Mouse (Mus musculus) heart, embryonic 13.5 days (tissue): ENCODE data around the gene Abhd15. TPM values are rescaled to one million over a fixed set of nuclear protein-coding genes. Genes with fewer than 3 reads are reported as not detected.

ENCODE experiments used
- ATAC-seq: fragments of 200-750 bp; cut with Nextera tagmentation; 2 replicates; pipeline ENCODE4 v1.8.0; 2017; ENCODE audit warnings: moderate TSS enrichment; ENCODE audit not compliant: insufficient number of reproducible peaks, low FRiP score, low TSS enrichment; ENCODE audit errors: extremely low read depth
- H3K27ac ChIP-seq: fragments of 300-500 bp; sonication (generic); replicated peaks from 2 replicates; pipeline ENCODE4 v1.5.1; 2015; ENCODE audit warnings: moderate library complexity, mild to moderate bottlenecking, inconsistent platforms
- H3K27me3 ChIP-seq: fragments of 300-500 bp; sonication (generic); replicated peaks from 2 replicates; pipeline ENCODE4 v1.6.1; 2015; ENCODE audit warnings: mild to moderate bottlenecking, inconsistent platforms
- H3K36me3 ChIP-seq: fragments of 300-500 bp; sonication (generic); 2 replicates; pipeline ENCODE4 v1.6.1; 2015; ENCODE audit warnings: mild to moderate bottlenecking, inconsistent platforms
- H3K4me1 ChIP-seq: fragments of 300-500 bp; sonication (generic); 2 replicates; pipeline ENCODE4 v1.6.1; 2015; ENCODE audit warnings: inconsistent platforms
- H3K4me2 ChIP-seq: fragments of 300-500 bp; sonication (generic); 2 replicates; pipeline ENCODE4 v1.6.1; 2015; ENCODE audit warnings: inconsistent platforms, mild to moderate bottlenecking, moderate library complexity
- H3K4me3 ChIP-seq: fragments of 300-500 bp; sonication (generic); 2 replicates; pipeline ENCODE4 v1.5.1; 2015; ENCODE audit warnings: moderate library complexity, mild to moderate bottlenecking, inconsistent platforms
- H3K9ac ChIP-seq: fragments of 300-500 bp; sonication (generic); 2 replicates; pipeline ENCODE4 v1.6.1; 2015; ENCODE audit warnings: inconsistent platforms, mild to moderate bottlenecking, moderate library complexity
- H3K9me3 ChIP-seq: fragments of 300-500 bp; sonication (generic); 2 replicates; pipeline ENCODE4 v1.6.1; 2016; ENCODE audit warnings: inconsistent platforms
- WGBS: fragments of 180-500 bp; shearing (Covaris S2); methylation state at CpG from one replicate; pipeline ENCODE4 v1.1.7; 2015; ENCODE audit warnings: mixed read lengths; 5-methylcytosine and 5-hydroxymethylcytosine counted together
- polyA plus RNA-seq: library from polyadenylated mRNA; unstranded; fragments of >200 nt; fragmentation: Nextera tagmentation; extraction: Ambion mirVana; gene quantifications from 2 replicates; pipeline ENCODE4 v1.2.1, GENCODE M21; 2015

Abhd15 gene
- polyA plus RNA-seq, 1 experiment from 2014 or later, result 1.6 TPM

- no peaks in the 10 kb centered on the region for H3K36me3 ChIP-seq
- 66% methylated on average over 6 of the region's 6 CpGs for WGBS
- H3K4me1 ChIP-seq, result peaks cover 53% of the 10 kb centered on the region
- H3K9me3 ChIP-seq, result no peaks in the 10 kb centered on the region
- H3K27ac ChIP-seq, result no peak overlapping the region
- no peak overlapping the region for H3K9ac ChIP-seq
- ATAC-seq, result no peak
- H3K27me3 ChIP-seq, result no peaks in the 10 kb centered on the region; the same call in 1 of the 2 replicates
- H3K4me2 ChIP-seq, result no peak overlapping the region
- no peak overlapping the region for H3K4me3 ChIP-seq
These were observed 29.7 kb upstream of the Abhd15 start for GRCm38 (mm10) chr11:77485229-77485628.

DNA sequence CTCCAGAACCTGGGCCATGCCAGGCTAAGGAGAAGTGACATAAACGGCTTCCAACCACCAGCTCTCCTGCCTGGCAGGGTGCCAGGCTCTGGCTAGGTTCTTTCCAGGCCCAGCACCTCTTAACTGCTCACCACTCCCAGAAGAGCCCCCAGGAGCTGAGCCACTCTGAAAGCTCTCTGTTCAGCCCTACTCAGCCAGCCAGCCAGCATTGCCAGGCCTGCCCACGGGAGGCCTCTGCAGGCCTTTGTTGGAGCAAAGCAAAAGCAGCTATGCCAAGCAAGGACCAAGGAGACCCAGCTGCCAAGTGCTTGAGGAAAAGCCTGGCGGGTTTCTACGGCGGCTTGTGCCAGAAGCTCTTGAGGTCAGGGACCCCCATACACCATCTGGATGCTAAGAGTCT lies 28.1 kb upstream of the Abhd15 start:
- Histone ChIP-seq H3K27ac (no peak overlapping the region), H3K4me3 (no peak overlapping the region), H3K27me3 (no peaks in the 10 kb centered on the region; the same call in 1 of the 2 replicates), H3K9ac (0 out of 2 replicates have a peak overlapping the region, but pooled peaks have one; percentile 14), H3K4me2 (peak overlapping the region; percentile 7; the same call in 1 of the 2 replicates), H3K4me1 (peaks cover 68% of the 10 kb centered on the region), H3K9me3 (no peaks in the 10 kb centered on the region), H3K36me3 (no peaks in the 10 kb centered on the region)
- no peak for ATAC-seq
- WGBS, result 67% methylated on average over 5 of the region's 5 CpGs

GRCm38 (mm10) chr11:77488771-77489581 lies 25.9 kb upstream of the Abhd15 start:
- Histone ChIP-seq H3K27me3 (no peaks in the 10 kb centered on the region; the same call in 1 of the 2 replicates), H3K9me3 (no peaks in the 10 kb centered on the region), H3K4me1 (peaks cover 70% of the 10 kb centered on the region), H3K4me2 (peak overlapping the region; percentile 97), H3K36me3 (no peaks in the 10 kb centered on the region), H3K9ac (peak overlapping the region; percentile 91), H3K4me3 (peak overlapping the region; percentile 86), H3K27ac (no peak overlapping the region)
- ATAC-seq, result no peak
- WGBS, result 4% methylated on average over 54 of the region's 55 CpGs

GRCm38 (mm10) chr11:77489591-77490235 lies 25.2 kb upstream of the Abhd15 start, which contains the start of gene Ankrd13b:
Gene Ankrd13b (minus strand): TSS chr11:77489678.
- peak within 1 kb of the TSS; percentile 97 for H3K4me2 ChIP-seq
- no peaks in the 10 kb centered on the region for H3K36me3 ChIP-seq
- peak within 1 kb of the TSS; percentile 86 for H3K4me3 ChIP-seq
- no peaks in the 10 kb centered on the region for H3K9me3 ChIP-seq
- 0 out of 2 replicates have a peak within 1 kb of the TSS, but pooled peaks have one; percentile 12 for H3K27ac ChIP-seq
- no peak for ATAC-seq
- peaks cover 74% of the 10 kb centered on the region for H3K4me1 ChIP-seq
- under 1% methylated on average over 48 of the region's 87 CpGs for WGBS
- H3K9ac ChIP-seq, result peak within 1 kb of the TSS; percentile 91
- H3K27me3 ChIP-seq, result no peaks in the 10 kb centered on the region; the same call in 1 of the 2 replicates

DNA sequence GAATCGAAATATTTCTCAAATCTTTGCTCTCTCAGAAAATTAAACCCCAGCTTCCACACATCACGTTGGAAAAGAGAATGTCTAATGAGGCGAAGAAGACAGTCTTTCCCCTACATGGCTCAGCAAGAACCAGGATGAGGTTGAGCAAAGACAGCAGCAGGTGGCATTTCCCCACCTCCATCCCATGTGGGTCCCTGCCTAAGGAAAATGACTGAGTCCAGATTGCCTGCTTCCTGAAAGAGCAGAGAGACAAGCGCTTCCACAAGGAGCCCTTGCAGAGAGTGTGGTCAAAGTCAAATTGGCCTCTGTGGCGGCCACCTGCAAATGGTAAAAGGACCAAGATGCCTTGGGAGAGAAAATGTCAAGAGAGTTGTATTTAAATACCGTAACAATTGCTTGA lies 24.5 kb upstream of the Abhd15 start:
- Histone ChIP-seq H3K27ac (0 out of 2 replicates have a peak overlapping the region, but pooled peaks have one; percentile 94), H3K9me3 (no peaks in the 10 kb centered on the region), H3K9ac (peak overlapping the region; percentile 45; the same call in 1 of the 2 replicates), H3K4me2 (peak overlapping the region; percentile 97), H3K4me1 (peaks cover 77% of the 10 kb centered on the region), H3K36me3 (no peaks in the 10 kb centered on the region), H3K4me3 (peak overlapping the region; percentile 86; the same call in 1 of the 2 replicates), H3K27me3 (no peaks in the 10 kb centered on the region; the same call in 1 of the 2 replicates)
- ATAC-seq, result no peak
- WGBS, result 67% methylated on average over 6 of the region's 6 CpGs

GRCm38 (mm10) chr11:77491123-77491501 lies 23.8 kb upstream of the Abhd15 start:
- no peaks in the 10 kb centered on the region; the same call in 1 of the 2 replicates for H3K27me3 ChIP-seq
- peaks cover 81% of the 10 kb centered on the region for H3K4me1 ChIP-seq
- H3K27ac ChIP-seq, result peak overlapping the region; percentile 94
- H3K4me2 ChIP-seq, result peak overlapping the region; percentile 97
- peak overlapping the region; percentile 99 for H3K9ac ChIP-seq
- no peaks in the 10 kb centered on the region for H3K9me3 ChIP-seq
- H3K36me3 ChIP-seq, result no peaks in the 10 kb centered on the region
- H3K4me3 ChIP-seq, result peak overlapping the region; percentile 97
- ATAC-seq, result peak; percentile 28; the same call in 1 of the 2 replicates
- WGBS, result 0% methylated on average over 13 of the region's 13 CpGs

GRCm38 (mm10) chr11:77491502-77492291 lies 23.2 kb upstream of the Abhd15 start:
- H3K9me3 ChIP-seq, result no peaks in the 10 kb centered on the region
- peak overlapping the region; percentile 99 for H3K9ac ChIP-seq
- H3K27ac ChIP-seq, result peak overlapping the region; percentile 94
- ATAC-seq, result peak; percentile 32; the same call in 1 of the 2 replicates
- no peaks in the 10 kb centered on the region; the same call in 1 of the 2 replicates for H3K27me3 ChIP-seq
- peak overlapping the region; percentile 97 for H3K4me2 ChIP-seq
- peaks cover 2% of the 10 kb centered on the region; the same call in 1 of the 2 replicates for H3K36me3 ChIP-seq
- under 1% methylated on average over 23 of the region's 23 CpGs for WGBS
- peak overlapping the region; percentile 97 for H3K4me3 ChIP-seq
- peaks cover 83% of the 10 kb centered on the region for H3K4me1 ChIP-seq

DNA sequence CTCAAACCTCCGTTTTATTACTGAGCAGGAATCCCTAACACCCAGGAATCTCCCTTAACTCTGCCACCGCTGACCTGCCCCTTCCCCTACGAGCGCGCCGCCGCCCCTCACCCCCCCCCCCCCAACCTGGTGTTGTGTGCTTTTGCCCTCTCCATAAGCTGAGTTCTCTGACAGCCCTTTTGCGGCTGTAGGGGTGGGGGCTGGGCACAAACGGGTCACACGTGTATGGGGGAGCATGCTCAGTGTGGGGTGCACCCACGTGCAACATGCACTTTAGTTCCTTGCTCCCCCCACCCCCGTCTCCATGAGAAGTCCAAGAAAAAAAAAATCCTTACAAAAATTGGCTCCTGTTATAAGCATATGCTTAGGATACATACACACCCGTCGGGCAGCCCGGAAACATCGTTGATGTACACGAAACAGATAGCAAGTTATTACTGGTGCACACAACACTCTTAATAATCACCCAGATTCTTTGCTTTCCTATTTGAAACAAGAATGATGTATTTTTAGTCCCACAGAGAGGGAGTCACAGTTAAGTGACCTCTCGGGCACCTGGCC lies 22.5 kb upstream of the Abhd15 start:
- WGBS, result 0% methylated on average over 17 of the region's 18 CpGs
- ATAC-seq, result no peak
- Histone ChIP-seq H3K27me3 (no peaks in the 10 kb centered on the region; the same call in 1 of the 2 replicates), H3K9ac (peak overlapping the region; percentile 99), H3K4me3 (peak overlapping the region; percentile 97), H3K27ac (peak overlapping the region; percentile 94), H3K4me1 (peaks cover 83% of the 10 kb centered on the region), H3K4me2 (peak overlapping the region; percentile 97), H3K36me3 (peaks cover 2% of the 10 kb centered on the region; the same call in 1 of the 2 replicates), H3K9me3 (no peaks in the 10 kb centered on the region)

GRCm38 (mm10) chr11:77492911-77493332 lies 22.0 kb upstream of the Abhd15 start:
- Histone ChIP-seq H3K4me1 (peaks cover 83% of the 10 kb centered on the region), H3K27me3 (no peaks in the 10 kb centered on the region; the same call in 1 of the 2 replicates), H3K4me3 (peak overlapping the region; percentile 97), H3K27ac (peak overlapping the region; percentile 94), H3K36me3 (peaks cover 2% of the 10 kb centered on the region; the same call in 1 of the 2 replicates), H3K4me2 (peak overlapping the region; percentile 97), H3K9ac (peak overlapping the region; percentile 99), H3K9me3 (no peaks in the 10 kb centered on the region)
- peak; percentile 74 for ATAC-seq
- WGBS, result under 1% methylated on average over 31 of the region's 32 CpGs
